Mouse (Mus musculus) embryonic fibroblast, embryonic 13.5 days (primary cell): Measurements from ENCODE around the gene Sbno2.

Experiments
- CTCF ChIP-seq: IDR thresholded peaks from 2 replicates; pipeline ENCODE4 v1.5.1; 2011; ENCODE audit warnings: mild to moderate bottlenecking, control low read depth, low read length, moderate library complexity, borderline replicate concordance; ENCODE audit not compliant: insufficient read depth
- POLR2A ChIP-seq: IDR thresholded peaks from 2 replicates; pipeline ENCODE4 v1.6.1; 2011; ENCODE audit warnings: low read depth, mild to moderate bottlenecking, control low read depth, low read length, moderate library complexity

DNA sequence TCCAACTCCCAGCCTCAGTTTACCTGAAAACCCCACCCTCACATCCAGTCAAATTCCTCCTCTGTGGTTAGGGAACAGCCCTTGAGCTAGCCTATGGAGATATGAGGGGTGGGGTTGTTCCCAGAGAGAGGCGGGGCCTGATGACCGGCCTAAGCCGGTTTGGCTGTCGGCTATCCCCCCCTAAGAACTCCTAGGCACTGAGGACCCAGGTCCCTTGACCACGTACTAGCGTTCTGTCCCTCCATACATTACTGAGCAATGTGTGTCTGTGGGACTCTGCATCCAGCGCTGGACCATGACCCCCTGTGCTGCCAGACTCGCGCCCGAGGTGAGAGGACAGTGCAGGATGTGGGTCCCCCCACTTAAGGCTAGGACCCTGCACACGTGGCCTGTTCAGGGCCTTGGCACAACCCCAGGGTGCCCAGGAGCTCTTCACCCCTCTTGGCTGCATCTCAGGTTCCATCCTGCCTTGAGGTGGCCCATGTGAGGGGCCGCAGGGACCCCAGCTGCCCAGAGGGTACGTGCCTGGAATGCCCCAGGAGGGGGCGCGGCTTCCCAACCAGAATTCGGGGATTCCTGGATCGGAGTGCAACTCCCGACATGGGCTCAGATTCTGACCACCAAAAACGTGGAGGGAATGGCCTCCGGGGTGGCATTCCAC, 85.8 kb downstream of the Sbno2 start:
- TF ChIP-seq CTCF (no peak), POLR2A (no peak)
